Mouse (Mus musculus) erythroblast, embryonic 14.5 days (primary cell): ENCODE results near the gene Slc25a22. TPM values are rescaled to one million over a fixed set of nuclear protein-coding genes. Genes with fewer than 3 reads are reported as not detected.
A peak's percentile ranks its signal among the peaks of the same experiment; 100 is the strongest.

Experiments
- H3K27me3 ChIP-seq: 2 replicates; pipeline ENCODE4 v1.6.1; 2012; ENCODE audit warnings: inconsistent platforms; ENCODE audit not compliant: control insufficient read depth
- H3K36me3 ChIP-seq: 2 replicates; pipeline ENCODE4 v1.6.1; 2012; ENCODE audit warnings: mild to moderate bottlenecking, inconsistent platforms; ENCODE audit not compliant: control insufficient read depth
- H3K4me1 ChIP-seq: 2 replicates; pipeline ENCODE4 v1.6.1; 2012; ENCODE audit warnings: inconsistent platforms; ENCODE audit not compliant: control insufficient read depth
- H3K4me3 ChIP-seq: replicated peaks from 2 replicates; pipeline ENCODE3; 2012; ENCODE audit warnings: moderate library complexity, mild to moderate bottlenecking, inconsistent platforms
- H3K9me3 ChIP-seq: 2 replicates; pipeline ENCODE4 v1.6.1; 2012; ENCODE audit warnings: low read length, inconsistent platforms, mixed read lengths; ENCODE audit not compliant: control insufficient read depth
- GATA1 ChIP-seq: IDR thresholded peaks from 2 replicates; pipeline ENCODE4 v1.6.1; 2012; ENCODE audit warnings: low read length, inconsistent platforms, mixed read lengths
- TAL1 ChIP-seq: IDR thresholded peaks from 3 replicates; pipeline ENCODE4 v1.6.1; 2012; ENCODE audit warnings: low read length, inconsistent platforms, mixed read lengths
- polyA plus RNA-seq: library from polyadenylated mRNA; stranded (reverse); fragments of >175 nt; gene quantifications from 2 replicates; pipeline ENCODE4 v1.2.3, GENCODE M21; 2012

The Slc25a22 gene
- polyA plus RNA-seq, 1 experiment = 0.70 TPM

- peak within 1 kb of the TSS; percentile 95 for H3K4me3 ChIP-seq
- peaks cover 68% of the 10 kb centered on the region for H3K4me1 ChIP-seq
- H3K27me3 ChIP-seq = no peaks in the 10 kb centered on the region; the same call in 1 of the 2 replicates
- no peak for TF ChIP-seq GATA1
- no peak for TF ChIP-seq TAL1
- H3K9me3 ChIP-seq = no peaks in the 10 kb centered on the region
- H3K36me3 ChIP-seq = peaks cover 33% of the 10 kb centered on the region
These were observed 37.5 kb upstream of the Slc25a22 start, which contains the start of the genes Polr2l and Tspan4 for GRCm38 (mm10) chr7:141475011-141475804. Gene Polr2l, minus strand, starts transcription at chr7:141475132. Gene Tspan4, plus strand, starts transcription at chr7:141475240.

GRCm38 (mm10) chr7:141474160-141474559, 36.5 kb upstream of the Slc25a22 start:
- no peaks in the 10 kb centered on the region for H3K9me3 ChIP-seq
- peak overlapping the region; percentile 95 for H3K4me3 ChIP-seq
- TF ChIP-seq TAL1 (no peak), GATA1 (no peak)
- H3K4me1 ChIP-seq = peaks cover 77% of the 10 kb centered on the region
- no peaks in the 10 kb centered on the region; the same call in 1 of the 2 replicates for H3K27me3 ChIP-seq
- H3K36me3 ChIP-seq = peaks cover 43% of the 10 kb centered on the region

GRCm38 (mm10) chr7:141472763-141473162, 35.1 kb upstream of the Slc25a22 start:
- peaks cover 82% of the 10 kb centered on the region for H3K4me1 ChIP-seq
- no peaks in the 10 kb centered on the region; the same call in 1 of the 2 replicates for H3K27me3 ChIP-seq
- H3K4me3 ChIP-seq = no peak overlapping the region
- peaks cover 50% of the 10 kb centered on the region for H3K36me3 ChIP-seq
- H3K9me3 ChIP-seq = no peaks in the 10 kb centered on the region
- no peak for TF ChIP-seq GATA1
- no peak for TF ChIP-seq TAL1

DNA sequence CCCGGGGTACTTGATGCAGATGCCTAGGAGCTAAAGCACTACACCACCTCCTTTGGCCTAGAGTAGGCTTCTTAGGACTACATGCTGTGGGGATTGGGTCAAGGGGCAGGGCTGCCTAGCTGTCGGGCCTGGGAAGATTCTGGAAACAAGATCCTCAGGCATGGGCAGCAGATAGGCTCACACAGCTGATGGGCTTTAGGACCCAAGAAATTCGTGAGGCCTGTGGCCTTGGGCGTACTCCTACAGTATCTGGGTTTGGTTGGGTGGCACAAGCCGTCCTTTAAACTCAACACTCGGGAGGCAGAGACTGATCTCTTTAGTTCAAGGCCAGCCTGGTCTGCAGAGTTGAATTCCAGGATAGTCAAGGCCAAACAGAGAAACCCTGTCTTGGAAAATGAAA, 34.5 kb upstream of the Slc25a22 start:
- TF ChIP-seq TAL1 (no peak), GATA1 (no peak)
- H3K4me3 ChIP-seq = no peak overlapping the region
- no peaks in the 10 kb centered on the region; the same call in 1 of the 2 replicates for H3K27me3 ChIP-seq
- peaks cover 82% of the 10 kb centered on the region for H3K4me1 ChIP-seq
- peaks cover 50% of the 10 kb centered on the region for H3K36me3 ChIP-seq
- no peaks in the 10 kb centered on the region for H3K9me3 ChIP-seq

DNA sequence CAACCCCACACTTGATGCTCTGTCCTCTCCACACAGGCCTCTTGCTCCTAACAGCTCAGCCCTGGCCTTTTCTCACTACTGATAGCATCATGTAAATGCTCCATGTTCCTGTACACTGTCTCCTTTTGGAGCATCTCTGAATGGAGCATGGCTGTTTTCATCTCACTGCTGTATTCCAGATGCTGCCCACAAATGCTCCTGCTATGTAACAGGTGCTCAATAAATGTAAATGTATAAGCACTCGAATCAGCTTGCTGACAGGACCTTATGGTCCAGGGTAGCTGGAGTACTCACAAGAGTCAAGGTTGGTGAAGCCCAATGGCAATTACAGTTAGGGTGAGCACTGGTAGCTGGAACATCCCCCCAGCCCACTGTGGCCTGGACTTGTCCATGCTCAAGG, 33.5 kb upstream of the Slc25a22 start:
- H3K27me3 ChIP-seq = peaks cover 7% of the 10 kb centered on the region
- peaks cover 81% of the 10 kb centered on the region for H3K4me1 ChIP-seq
- no peak overlapping the region for H3K4me3 ChIP-seq
- H3K36me3 ChIP-seq = peaks cover 50% of the 10 kb centered on the region
- no peaks in the 10 kb centered on the region for H3K9me3 ChIP-seq
- TF ChIP-seq GATA1 (no peak), TAL1 (no peak)

GRCm38 (mm10) chr7:141470637-141470944, 32.9 kb upstream of the Slc25a22 start:
- Histone ChIP-seq H3K4me1 (peaks cover 76% of the 10 kb centered on the region), H3K27me3 (peaks cover 13% of the 10 kb centered on the region), H3K36me3 (peaks cover 50% of the 10 kb centered on the region), H3K4me3 (no peak overlapping the region), H3K9me3 (no peaks in the 10 kb centered on the region)
- TF ChIP-seq GATA1 = no peak
- no peak for TF ChIP-seq TAL1

DNA sequence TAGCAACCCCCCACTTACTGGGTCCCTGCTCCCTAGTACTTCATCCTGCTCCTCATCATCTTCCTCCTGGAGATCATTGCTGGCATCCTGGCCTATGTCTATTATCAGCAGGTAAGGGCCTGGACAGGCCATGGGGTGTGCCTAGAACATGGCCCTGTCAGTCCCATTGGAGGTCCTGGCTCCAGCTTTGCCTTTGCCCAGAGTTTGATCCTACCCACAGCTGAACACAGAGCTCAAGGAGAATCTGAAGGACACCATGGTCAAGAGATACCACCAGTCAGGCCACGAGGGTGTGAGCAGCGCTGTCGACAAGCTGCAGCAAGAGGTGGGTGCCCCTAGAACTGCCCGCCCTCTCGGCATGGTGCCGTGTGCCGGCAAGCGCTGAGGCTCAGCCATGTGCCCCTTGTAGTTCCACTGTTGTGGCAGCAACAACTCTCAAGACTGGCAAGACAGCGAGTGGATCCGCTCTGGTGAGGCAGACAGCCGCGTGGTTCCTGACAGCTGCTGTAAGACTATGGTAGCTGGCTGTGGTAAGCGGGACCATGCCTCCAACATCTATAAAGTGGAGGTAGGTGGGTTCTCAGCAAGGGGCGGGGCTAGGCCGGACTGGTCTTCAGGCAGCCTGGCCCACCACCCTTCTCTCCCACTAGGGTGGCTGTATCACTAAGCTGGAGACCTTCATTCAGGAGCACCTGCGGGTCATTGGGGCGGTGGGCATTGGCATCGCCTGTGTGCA, 32.4 kb upstream of the Slc25a22 start:
- H3K4me1 ChIP-seq = peaks cover 75% of the 10 kb centered on the region
- peaks cover 50% of the 10 kb centered on the region for H3K36me3 ChIP-seq
- no peak for TF ChIP-seq GATA1
- TF ChIP-seq TAL1 = no peak
- H3K27me3 ChIP-seq = peaks cover 18% of the 10 kb centered on the region
- peaks cover under 1% of the 10 kb centered on the region; the same call in 1 of the 2 replicates for H3K9me3 ChIP-seq
- no peak overlapping the region for H3K4me3 ChIP-seq

GRCm38 (mm10) chr7:141469352-141469751, 31.7 kb upstream of the Slc25a22 start:
- Histone ChIP-seq H3K4me1 (peaks cover 78% of the 10 kb centered on the region), H3K27me3 (peaks cover 25% of the 10 kb centered on the region), H3K36me3 (peaks cover 50% of the 10 kb centered on the region), H3K9me3 (peaks cover 7% of the 10 kb centered on the region; the same call in 1 of the 2 replicates), H3K4me3 (peak overlapping the region; percentile 69)
- TF ChIP-seq TAL1 (no peak), GATA1 (no peak)

- H3K4me3 ChIP-seq = peak overlapping the region; percentile 69
- H3K36me3 ChIP-seq = peaks cover 49% of the 10 kb centered on the region
- peaks cover 71% of the 10 kb centered on the region for H3K4me1 ChIP-seq
- H3K27me3 ChIP-seq = peaks cover 32% of the 10 kb centered on the region
- H3K9me3 ChIP-seq = peaks cover 9% of the 10 kb centered on the region; the same call in 1 of the 2 replicates
- no peak for TF ChIP-seq GATA1
- TF ChIP-seq TAL1 = no peak
These were observed 31.0 kb upstream of the Slc25a22 start for GRCm38 (mm10) chr7:141468522-141469211.
